Mouse (Mus musculus) embryo, embryonic 10.5 days (tissue): Measurements from ENCODE around the gene Ptprs.

ENCODE experiments used
- DNase-seq: peaks from one replicate; pipeline ENCODE4 v3.0.0-alpha.2; 2015; ENCODE audit warnings: low spot score

Gene Ptprs

DNA sequence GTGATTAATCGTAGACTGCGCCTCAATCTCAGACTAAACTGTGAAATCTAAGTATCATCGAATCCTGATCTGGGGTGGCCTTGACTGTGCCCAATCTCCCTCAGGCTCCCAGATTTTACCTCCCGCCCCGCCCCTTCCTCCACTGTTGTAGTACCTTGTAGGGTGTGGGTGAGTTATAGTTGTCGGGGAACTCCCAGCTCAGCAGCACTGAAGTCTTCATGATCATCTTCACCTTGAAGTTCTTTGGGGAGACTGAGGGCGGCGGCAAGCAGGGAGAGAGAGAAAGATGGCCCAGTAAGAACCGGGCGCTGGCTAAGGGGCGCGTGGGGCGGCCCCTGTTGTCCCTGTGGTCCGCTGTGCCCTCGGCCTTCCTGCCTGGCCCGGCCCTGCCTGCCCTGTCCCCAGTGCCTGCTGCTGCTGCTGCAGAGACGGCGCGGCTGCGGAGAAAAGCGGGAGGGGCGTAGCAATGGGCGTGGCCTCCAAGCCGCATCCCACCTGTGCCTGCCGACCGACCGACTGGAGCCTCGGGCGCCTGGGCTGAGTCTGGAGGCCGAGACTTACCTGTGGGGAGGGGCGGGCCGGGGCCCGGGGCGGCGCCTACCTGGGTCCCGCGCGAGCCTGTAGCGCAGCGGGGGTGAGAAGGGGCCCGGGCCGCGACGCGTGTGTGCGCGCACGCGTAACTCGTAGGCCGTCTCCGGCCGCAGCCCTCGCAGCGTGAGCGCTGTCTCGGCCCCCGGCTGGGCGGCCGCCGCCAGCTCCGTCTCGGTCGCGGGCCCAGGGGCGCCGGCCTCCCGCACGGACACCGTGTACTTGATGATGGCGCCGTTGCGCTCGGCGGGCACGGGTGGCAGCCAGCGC, 51.3 kb downstream of the Ptprs start:
- peak; percentile 72 for DNase-seq

DNA sequence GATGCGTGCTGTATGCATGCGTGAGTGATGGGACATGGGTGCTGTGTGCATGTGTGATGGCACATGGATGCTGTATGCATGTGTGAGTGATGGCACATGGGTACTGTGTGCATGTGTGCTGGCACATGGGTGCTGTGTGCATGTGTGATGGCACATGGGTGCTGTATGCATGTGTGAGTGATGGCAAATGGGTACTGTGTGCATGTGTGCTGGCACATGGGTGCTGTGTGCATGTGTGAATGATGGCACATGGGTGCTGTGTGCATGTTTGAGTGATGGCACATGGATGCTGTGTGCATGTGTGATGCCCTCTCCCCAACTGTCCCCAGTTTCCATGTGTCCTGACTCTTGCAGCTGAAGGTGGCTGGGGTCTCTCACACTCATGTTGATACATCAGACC, 56.3 kb downstream of the Ptprs start:
- no peak for DNase-seq

DNA sequence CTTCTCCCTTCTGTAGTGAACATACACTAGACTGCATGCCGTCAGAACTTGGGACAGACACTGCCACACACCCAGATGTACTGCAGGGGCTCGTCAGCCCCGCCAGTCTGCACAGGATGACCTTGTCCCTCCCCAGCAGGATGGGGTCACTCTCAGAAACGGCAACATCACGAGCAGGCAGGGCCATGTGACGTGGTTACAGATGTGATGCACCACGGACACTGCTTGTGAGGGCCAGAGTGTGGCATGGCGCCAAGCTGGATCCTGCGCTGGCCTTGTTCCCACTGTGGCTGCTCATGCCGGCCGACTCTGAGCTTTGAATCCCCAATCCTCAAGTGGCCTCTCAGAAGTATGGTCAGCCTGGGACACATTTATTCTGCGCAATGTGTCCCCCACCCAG, 58.0 kb downstream of the Ptprs start:
- DNase-seq = no peak

DNA sequence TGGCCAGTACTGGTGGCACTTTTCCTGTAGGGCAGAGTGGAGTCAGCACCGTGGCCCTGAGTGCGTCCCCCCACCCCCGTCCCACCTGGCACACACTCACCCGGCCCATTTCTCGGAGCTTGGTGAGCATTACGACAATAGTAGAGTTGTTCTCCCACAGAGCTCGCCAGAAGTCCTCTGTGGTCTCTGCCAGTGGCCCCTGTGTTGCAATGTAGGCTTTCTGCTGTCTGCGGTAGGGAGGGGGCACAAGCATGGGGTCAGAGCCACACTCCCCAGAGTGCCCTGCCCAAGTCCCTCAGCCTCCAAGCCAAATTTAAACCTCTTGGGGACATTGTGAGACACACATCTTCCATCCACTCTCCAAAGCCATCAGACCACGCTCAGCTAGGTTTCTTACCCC, 61.5 kb downstream of the Ptprs start:
- no peak for DNase-seq

DNA sequence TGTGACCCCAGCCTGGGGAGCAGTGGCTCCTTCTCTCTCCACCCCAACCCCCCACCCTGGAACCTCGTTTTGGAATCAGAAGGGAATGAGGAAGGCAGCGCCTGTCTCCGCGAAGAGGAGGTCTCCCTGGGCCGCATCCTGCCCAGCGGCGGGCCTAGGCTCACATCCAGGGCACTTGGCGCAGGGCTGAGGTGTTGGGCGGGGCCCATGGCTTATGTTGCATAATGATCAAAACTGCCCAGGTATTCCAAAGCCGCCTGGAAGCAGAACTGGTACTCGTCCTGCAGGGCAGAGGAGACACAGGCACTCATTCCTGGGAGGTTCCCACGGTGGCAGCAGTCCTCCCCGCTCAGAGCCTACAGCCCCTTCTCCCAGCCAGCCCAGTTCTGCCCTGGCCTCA, 63.2 kb downstream of the Ptprs start:
- no peak for DNase-seq

DNA sequence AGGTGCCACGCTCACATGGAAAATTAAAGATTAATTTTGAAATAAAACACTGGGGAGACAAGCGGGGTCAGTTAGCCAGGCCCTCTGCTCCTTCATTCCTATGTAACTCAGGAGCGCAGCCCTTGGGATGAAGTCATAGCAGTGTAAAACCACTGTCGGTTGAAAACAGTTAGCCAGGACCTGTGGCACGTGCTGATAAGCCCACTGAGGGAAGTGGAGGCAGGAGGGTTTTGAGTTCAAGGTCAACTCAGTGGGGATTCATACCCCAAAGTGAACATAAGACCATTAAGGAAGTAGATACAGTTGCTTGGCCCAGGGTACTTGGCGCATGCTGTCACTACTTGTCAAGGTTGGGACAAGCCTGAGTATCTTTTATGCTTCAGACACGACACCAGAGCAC, 64.8 kb downstream of the Ptprs start:
- DNase-seq = no peak

DNA sequence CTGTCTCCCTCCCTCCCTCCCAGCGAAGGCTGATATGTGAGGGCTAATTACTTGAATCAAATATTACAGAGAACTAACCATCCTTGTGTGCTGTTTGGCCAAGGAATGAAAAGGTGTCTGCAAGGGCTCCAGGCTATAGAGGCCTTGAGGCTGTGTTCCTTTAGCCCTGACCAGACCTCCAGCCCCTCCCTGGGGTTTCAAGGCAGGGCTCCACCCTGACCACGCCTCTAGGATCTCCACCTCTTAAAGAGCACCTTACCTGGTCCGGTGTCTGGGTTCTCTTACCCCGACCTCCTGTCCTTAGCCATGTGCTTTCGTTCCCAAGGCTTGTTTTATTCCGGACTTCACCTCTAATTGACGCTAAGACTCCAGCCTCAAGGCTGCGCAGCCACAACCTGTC, 66.5 kb downstream of the Ptprs start:
- no peak for DNase-seq

DNA sequence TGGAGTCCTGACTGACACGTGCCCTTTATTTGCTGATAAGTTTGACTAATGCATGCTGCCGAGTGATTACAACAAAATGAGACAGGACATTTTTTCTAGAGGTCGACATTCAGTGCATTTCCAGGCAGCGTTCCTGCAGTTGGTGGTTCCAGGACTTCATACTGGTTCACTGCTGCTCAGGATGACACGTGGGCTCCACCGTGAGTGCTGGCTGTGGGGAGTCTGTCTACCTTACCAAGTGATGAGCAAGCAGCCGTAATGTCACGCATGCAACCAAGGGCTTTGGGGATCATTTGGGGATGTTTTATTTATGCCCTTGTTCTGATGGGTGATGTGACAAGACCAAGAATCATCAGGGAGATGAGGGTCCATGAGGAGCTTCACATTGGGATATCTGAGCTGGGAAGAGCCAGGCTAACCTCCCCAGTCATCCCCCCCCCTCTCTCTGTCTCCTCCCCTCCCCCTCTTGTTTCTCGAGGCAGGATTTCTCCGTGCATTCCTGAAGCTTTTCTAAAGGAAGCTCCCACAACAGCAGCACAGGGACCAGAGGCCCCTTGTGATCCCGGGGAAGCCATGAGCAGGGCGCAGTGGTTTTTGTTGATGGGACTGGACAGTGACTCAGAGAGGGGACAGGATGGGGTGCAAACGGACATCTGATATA, 67.2 kb downstream of the Ptprs start:
- DNase-seq = peak; percentile 24

DNA sequence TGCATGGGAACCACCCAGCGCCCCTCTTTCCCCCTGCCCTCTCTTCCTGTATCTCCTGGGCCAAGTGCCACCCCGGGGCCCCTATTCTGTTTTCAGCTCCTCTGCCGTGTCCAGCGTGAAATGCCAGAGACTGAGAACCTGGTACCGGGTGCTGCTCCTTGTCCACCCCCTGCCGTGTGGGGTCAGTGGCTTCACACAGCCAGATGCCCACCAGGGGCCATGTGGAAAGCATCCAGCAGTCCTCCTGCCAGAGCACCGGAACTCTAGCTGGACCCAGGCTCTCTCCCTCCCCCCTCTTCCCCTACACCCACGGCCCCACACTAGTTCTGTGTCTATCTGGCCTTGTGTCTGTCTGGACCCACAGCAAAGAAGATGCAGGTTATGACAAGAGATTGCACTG, 68.9 kb downstream of the Ptprs start:
- DNase-seq = no peak

DNA sequence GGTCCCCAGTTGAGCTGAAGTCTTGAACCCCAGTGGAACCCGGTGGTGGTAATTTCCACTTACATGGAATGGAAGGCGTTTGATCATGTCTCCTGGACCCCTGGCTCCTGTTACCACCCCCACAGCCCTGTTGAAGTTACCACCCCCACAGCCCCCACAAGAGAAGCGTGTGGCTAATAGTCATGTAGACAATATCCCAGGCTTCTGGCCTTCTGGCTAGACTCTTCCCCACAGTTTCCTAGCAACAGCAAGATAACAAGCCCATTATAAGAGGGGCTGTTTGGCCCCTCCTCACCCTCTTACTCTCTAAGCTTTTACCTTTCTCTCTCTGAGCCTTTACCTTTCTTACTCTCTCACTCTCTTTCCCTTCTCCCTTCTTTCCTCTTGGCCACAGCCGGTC, 69.4 kb downstream of the Ptprs start:
- DNase-seq = peak; percentile 30

DNA sequence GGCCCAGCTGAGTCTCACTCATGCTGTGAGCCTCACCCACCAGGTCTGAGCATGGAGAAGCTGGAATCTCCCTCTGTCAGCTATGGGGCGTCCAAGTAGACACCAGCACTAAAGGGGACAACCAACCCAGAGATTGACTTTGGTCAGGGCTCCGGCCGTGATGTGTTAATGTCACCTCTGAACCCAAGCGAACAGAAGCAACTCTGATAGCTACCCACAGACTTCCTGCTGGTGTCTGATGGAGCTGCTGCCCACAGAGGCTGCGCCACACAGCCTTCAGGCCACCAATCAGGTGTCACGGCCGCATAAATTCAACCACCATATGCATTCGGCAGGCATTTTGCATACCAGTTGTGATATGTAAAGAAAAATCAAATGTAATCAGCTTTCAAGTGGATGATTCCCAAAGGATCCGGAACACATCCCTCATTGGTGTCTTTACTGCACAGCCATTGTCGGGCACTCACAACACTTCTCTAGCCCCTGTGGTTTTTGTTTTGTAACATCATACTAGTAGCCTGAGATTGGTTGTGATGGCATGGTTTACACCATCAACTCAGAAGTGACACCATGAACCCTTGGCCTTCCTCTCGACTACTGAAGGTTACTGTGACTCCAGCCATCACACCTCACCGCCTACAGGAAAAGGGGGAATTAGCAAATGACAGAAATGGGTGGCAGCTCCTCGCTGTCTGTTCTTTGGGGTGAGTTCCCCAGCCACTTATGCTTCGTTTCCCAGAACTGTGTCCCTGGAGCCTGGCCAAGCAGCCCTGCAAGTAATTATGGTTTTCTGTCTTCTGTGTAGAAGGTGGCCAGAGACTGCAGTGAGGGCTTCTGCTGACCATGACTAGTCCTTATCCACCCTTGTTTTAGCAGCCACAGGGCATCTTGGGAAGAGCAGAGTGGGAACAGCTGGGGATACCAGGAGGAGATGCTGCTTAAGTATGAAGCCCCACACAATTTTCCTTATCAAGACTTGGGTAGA, 70.1 kb downstream of the Ptprs start:
- DNase-seq = no peak

DNA sequence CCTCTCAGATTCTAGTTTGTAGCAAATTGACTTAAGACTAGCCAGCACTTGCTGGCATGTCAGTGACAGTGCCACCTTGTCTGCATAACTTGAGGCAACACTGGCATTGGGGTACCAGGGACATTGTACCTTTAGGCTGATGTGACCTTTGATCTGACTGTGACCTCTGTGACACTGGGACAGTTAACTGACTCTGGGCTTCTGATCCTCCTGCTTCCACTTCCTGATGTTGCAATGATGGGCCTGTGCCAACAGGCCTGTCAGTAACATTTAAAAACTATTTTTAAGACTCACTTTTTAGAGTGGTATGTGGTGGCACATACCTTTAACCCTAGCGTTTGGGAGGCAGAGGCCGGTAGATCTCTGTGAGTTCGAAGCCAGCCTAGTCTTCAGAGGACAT, 70.9 kb downstream of the Ptprs start:
- no peak for DNase-seq

DNA sequence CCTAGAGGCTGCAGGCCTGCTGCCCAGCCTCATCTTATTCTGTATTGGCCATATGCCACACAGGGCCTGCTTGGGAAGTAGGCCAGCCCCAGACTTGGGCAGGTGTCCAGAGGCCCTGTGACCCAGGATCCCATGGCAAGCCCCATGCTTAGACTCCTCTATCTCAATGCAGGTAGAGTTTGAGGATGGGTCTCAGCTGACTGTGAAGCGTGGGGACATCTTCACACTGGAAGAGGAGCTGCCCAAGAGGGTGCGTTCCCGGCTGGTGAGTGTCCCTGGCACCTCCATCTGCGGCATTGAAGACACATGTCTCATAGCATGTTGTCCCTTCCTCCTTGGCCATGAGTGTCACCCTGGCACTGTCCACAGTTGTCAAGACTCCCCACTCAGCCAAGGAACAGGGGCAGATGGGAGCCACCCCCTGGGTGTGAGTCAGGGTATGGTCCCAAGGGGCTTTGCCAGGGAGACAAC, 75.2 kb downstream of the Ptprs start:
- DNase-seq = no peak

DNA sequence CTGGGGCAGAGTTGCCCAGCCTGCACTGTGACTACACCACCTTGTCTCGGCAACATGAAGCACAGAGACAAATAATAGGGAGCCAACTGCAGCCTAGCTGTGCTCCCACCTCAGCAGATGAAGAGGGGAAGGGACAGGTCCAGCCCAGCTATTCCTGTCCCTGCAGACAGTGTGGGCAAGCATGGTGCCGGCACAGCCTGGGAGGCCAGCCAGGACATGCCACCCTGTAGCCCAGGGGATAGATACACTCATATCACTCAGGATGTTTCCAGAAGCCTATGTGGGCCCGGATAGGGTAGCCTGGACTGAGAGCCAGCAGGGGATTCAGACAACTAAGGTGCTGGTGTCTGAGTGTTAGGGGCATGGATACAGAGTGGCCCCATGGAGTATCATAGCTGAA, 76.1 kb downstream of the Ptprs start:
- no peak for DNase-seq

DNA sequence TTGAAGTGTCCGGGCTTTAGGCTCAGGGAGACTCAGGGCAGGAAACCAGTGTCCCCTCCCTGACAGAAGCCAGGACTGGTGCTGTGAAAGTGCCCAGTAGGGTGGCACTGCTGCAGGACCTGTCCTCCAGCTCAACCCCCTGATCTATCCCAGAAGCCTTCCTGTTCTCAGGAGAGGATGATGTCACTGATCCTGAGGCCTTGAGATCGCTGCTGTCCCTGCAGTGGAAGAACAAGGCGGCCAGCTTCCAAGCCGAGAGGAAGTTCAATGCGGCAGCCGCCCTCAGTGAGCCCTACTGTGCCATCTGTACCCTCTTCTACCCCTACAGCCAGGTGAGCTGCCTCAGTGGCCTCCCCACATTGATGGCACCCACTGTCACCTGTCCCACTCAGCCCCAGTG, 80.2 kb downstream of the Ptprs start:
- no peak for DNase-seq

DNA sequence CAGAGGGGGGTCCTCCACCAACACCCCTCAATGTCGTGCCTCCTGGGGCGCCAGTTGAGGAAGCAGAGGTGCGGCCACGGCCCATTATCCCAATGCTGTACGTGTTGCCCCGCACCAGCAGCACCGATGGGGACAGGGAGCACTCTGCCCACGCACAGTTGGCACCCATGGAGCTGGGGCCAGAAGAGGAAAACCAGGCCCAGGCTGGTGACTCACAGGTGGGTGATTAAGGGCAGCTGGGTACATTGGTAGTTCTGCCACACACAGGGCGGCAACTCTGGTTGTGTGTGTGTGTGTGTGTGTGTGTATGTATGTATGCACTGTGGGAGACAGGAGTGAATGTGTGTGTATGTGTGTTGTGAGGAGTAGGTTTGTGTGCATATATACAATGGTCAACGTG, 82.4 kb downstream of the Ptprs start:
- no peak for DNase-seq

DNA sequence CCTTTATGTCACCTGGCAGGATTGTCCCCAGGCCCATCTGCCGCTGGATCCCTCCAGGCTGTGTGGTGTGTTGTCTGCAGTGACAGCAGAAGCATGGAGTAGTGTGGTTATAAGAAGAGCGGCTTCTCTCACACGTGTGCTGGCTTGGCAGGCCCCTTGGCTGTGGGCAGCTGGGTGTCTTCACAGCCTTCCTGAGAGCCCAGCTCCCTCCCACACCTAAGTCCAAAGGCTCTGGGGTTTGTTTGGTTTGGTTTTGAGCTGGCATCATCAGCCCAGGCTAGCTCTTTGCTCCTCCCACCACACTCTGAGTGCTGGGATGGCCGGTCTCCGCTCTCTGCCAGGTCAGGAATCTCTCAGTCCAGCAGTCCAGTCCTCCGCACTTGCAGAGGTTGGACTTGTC, 83.0 kb downstream of the Ptprs start:
- DNase-seq = no peak

DNA sequence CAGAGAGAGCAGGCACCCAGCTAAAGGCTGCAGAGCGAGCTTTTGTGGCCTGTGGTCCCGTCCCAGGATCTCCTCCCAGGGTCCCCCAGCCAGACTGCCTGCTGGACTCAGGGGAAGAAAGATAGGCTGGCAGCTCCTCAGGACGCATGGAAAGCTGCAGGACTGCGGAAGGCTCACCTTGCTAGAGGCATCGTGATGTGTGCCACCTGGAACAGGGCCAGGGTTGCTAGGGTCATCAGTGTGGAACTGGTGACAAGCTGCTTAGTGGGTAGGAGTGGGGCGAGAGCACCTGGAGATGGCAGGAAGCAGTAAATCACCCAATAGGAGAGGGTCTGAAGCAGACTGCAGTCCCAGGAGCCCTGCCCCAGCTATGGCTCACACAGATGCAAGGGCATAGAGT, 88.7 kb downstream of the Ptprs start:
- no peak for DNase-seq

DNA sequence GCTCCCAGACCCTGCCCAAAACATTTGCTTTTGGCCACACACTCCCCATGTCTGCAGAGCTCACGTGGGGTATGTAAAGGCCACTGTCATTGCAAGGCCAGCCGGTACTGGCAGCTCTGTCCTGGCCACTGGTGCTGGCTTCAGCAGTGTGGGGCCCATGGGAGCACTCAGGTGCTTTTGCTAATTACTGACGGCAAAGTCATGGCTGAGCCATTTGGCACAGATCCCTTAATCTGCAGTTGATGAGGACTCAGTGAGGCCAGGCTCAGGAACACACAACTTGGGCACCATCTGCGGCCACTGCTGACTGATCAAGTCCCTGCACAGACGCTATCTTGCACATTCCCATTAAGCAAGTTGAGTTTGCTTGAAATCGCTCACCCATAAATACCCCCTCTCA, 91.4 kb downstream of the Ptprs start:
- no peak for DNase-seq

DNA sequence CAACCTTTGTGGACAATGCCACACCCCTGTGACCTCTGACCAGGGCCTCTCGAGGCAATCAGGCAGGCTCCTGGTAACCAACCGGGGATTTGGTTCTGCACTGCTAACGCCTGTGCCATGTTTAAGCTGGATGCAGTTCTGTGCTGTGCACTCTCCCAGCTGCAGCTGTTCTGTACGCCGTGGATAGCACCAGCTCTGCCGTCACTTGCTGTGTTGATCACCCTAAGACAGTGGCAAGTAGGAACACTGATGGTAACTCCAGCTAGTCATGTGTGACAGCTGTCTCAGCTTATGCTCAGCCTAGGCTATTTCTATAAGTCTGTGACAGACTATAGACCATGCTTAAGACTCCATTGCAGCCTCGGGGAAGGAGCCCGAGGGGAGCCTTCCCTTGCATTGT, 93.3 kb downstream of the Ptprs start:
- DNase-seq = no peak

DNA sequence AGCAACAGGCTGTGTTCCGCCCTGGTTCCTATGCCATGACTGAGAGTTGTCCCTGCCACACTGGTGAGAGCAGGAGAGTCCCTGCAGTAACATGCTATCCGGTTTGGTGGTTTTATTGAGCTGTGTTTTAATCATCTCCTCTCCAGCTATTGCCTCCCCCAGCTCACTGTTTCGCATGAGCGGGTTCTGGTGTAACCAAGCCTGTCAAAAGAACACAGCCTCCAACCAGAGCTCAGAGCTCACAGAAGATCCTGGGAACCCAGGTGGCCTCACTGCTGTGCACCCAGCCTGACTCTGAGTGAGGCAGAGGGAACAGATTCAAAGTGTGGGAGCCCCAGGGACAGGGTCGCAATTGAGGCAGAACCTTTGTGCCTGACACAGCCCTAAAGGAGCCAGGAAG, 95.1 kb downstream of the Ptprs start:
- DNase-seq = no peak

DNA sequence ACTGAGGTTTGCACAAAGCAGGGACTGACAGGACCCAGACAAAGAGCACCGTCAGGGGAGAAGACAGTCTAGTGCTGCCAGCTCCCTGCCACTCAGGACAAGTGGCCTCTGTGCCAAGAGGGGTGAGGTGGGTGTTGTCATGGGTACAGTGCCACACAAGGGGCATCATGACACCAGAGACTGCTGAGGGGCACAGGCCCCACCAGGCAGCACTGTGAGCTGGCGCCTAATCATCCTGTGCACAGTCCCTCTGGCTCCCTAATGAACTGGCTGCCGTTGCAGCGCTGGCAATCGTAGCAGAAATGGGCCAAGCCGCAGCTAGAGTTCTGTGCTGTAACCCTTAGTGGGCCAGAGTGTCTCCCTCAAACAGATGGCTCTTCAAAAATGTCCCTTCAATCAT, 96.0 kb downstream of the Ptprs start:
- DNase-seq = no peak
